Mouse (Mus musculus): Measurements from ENCODE around the gene Cacna1c. TPM values are rescaled to one million over a fixed set of nuclear protein-coding genes. Genes with fewer than 3 reads are reported as not detected.
A peak's percentile ranks its signal among the peaks of the same experiment; 100 is the strongest.

The Cacna1c gene
- polyA plus RNA-seq, 1 experiment from 2014 or later: 2.8 TPM

- H3K4me3 ChIP-seq: no peak overlapping the region
- H3K27me3 ChIP-seq (ENCODE audit: insufficient read depth, poor library complexity, severe bottlenecking): no peaks in the 10 kb centered on the region
- no peaks in the 10 kb centered on the region for H3K9me3 ChIP-seq
- H3K4me1 ChIP-seq (replicated peaks): peaks cover 30% of the 10 kb centered on the region
- 77% methylated on average over 6 of the region's 6 CpGs for WGBS
- no peak for DNase-seq (ENCODE audit: low spot score)
- H3K36me3 ChIP-seq: no peaks in the 10 kb centered on the region
- H3K27ac ChIP-seq: no peak overlapping the region
Observed at GRCm38 (mm10) chr6:118722336-118722735, 473.9 kb downstream of the Cacna1c start.

GRCm38 (mm10) chr6:118719486-118719885 is 476.7 kb downstream of the Cacna1c start:
- 0 out of 2 replicates have a peak overlapping the region, but pooled peaks have one; percentile 8 for H3K27ac ChIP-seq

GRCm38 (mm10) chr6:118713286-118713685 is 482.9 kb downstream of the Cacna1c start:
- DNase-seq (ENCODE audit: low spot score): no peak
- Histone ChIP-seq H3K9me3 (no peaks in the 10 kb centered on the region), H3K4me3 (no peak overlapping the region), H3K4me1 (replicated peaks) (0 out of 2 replicates have a peak, but pooled peaks cover 11% of the 10 kb centered on the region), H3K27me3 (ENCODE audit: insufficient read depth, poor library complexity, severe bottlenecking) (no peaks in the 10 kb centered on the region), H3K36me3 (no peaks in the 10 kb centered on the region), H3K27ac (no peak overlapping the region)
- WGBS: 90% methylated on average over 5 of the region's 5 CpGs

More at GRCm38 (mm10) chr6:118719486-118719885, 476.7 kb downstream of the Cacna1c start:
- Histone ChIP-seq H3K36me3 (no peaks in the 10 kb centered on the region), H3K9me3 (no peaks in the 10 kb centered on the region), H3K4me1 (replicated peaks) (peaks cover 24% of the 10 kb centered on the region), H3K27me3 (ENCODE audit: insufficient read depth, poor library complexity, severe bottlenecking) (no peaks in the 10 kb centered on the region), H3K4me3 (no peak overlapping the region)
- DNase-seq (ENCODE audit: low spot score): no peak
- 89% methylated on average over 1 of the region's 1 CpGs for WGBS

GRCm38 (mm10) chr6:118711677-118712322 is 484.4 kb downstream of the Cacna1c start:
- Histone ChIP-seq H3K4me3 (no peak overlapping the region), H3K27ac (no peak overlapping the region), H3K27me3 (ENCODE audit: insufficient read depth, poor library complexity, severe bottlenecking) (no peaks in the 10 kb centered on the region), H3K36me3 (no peaks in the 10 kb centered on the region), H3K4me1 (replicated peaks) (0 out of 2 replicates have a peak, but pooled peaks cover 9% of the 10 kb centered on the region), H3K9me3 (no peaks in the 10 kb centered on the region)
- WGBS: 89% methylated on average over 14 of the region's 14 CpGs
- DNase-seq (ENCODE audit: low spot score): no peak

GRCm38 (mm10) chr6:118707066-118707465 is 489.2 kb downstream of the Cacna1c start:
- 0 out of 2 replicates have a peak, but pooled peaks cover 3% of the 10 kb centered on the region for H3K4me1 ChIP-seq (replicated peaks)
- WGBS: 87% methylated on average over 4 of the region's 4 CpGs
- H3K9me3 ChIP-seq: no peaks in the 10 kb centered on the region
- no peaks in the 10 kb centered on the region for H3K27me3 ChIP-seq (ENCODE audit: insufficient read depth, poor library complexity, severe bottlenecking)
- H3K36me3 ChIP-seq: no peaks in the 10 kb centered on the region
- H3K27ac ChIP-seq: no peak overlapping the region
- DNase-seq (ENCODE audit: low spot score): no peak
- H3K4me3 ChIP-seq: no peak overlapping the region

- Histone ChIP-seq H3K4me3 (no peak overlapping the region), H3K4me1 (replicated peaks) (0 out of 2 replicates have a peak, but pooled peaks cover 3% of the 10 kb centered on the region), H3K36me3 (no peaks in the 10 kb centered on the region), H3K27ac (no peak overlapping the region), H3K27me3 (ENCODE audit: insufficient read depth, poor library complexity, severe bottlenecking) (no peaks in the 10 kb centered on the region), H3K9me3 (no peaks in the 10 kb centered on the region)
- WGBS: 94% methylated on average over 7 of the region's 7 CpGs
- no peak for DNase-seq (ENCODE audit: low spot score)
Observed at GRCm38 (mm10) chr6:118705840-118706239, 490.4 kb downstream of the Cacna1c start.

- H3K27me3 ChIP-seq (ENCODE audit: insufficient read depth, poor library complexity, severe bottlenecking): no peaks in the 10 kb centered on the region
- 82% methylated on average over 4 of the region's 4 CpGs for whole genome bisulfite sequencing
- H3K36me3 ChIP-seq: no peaks in the 10 kb centered on the region
- no peak for DNase-seq (ENCODE audit: low spot score)
- no peaks in the 10 kb centered on the region for H3K4me1 ChIP-seq (replicated peaks)
- no peak overlapping the region for H3K27ac ChIP-seq
- H3K9me3 ChIP-seq: no peaks in the 10 kb centered on the region
- no peak overlapping the region for H3K4me3 ChIP-seq
Observed at GRCm38 (mm10) chr6:118694626-118695025, 501.6 kb downstream of the Cacna1c start.

GRCm38 (mm10) chr6:118689447-118689846 is 506.8 kb downstream of the Cacna1c start:
- Histone ChIP-seq H3K4me1 (replicated peaks) (no peaks in the 10 kb centered on the region), H3K36me3 (no peaks in the 10 kb centered on the region)
- WGBS: 88% methylated on average over 3 of the region's 3 CpGs

GRCm38 (mm10) chr6:118688856-118689255 is 507.4 kb downstream of the Cacna1c start:
- H3K27ac ChIP-seq: no peak overlapping the region
- no peak overlapping the region for H3K4me3 ChIP-seq
- H3K4me1 ChIP-seq (replicated peaks): no peaks in the 10 kb centered on the region
- no peaks in the 10 kb centered on the region for H3K27me3 ChIP-seq (ENCODE audit: insufficient read depth, poor library complexity, severe bottlenecking)
- H3K36me3 ChIP-seq: no peaks in the 10 kb centered on the region
- DNase-seq (ENCODE audit: low spot score): no peak
- H3K9me3 ChIP-seq: no peaks in the 10 kb centered on the region
- WGBS: 89% methylated on average over 5 of the region's 5 CpGs

More at GRCm38 (mm10) chr6:118689447-118689846, 506.8 kb downstream of the Cacna1c start:
- no peak for DNase-seq (ENCODE audit: low spot score)
- Histone ChIP-seq H3K27ac (no peak overlapping the region), H3K27me3 (ENCODE audit: insufficient read depth, poor library complexity, severe bottlenecking) (no peaks in the 10 kb centered on the region), H3K4me3 (no peak overlapping the region), H3K9me3 (no peaks in the 10 kb centered on the region)

GRCm38 (mm10) chr6:118680814-118681213 is 515.4 kb downstream of the Cacna1c start:
- Histone ChIP-seq H3K27me3 (ENCODE audit: insufficient read depth, poor library complexity, severe bottlenecking) (no peaks in the 10 kb centered on the region), H3K4me1 (replicated peaks) (peaks cover 11% of the 10 kb centered on the region), H3K9me3 (no peaks in the 10 kb centered on the region), H3K27ac (peak overlapping the region; percentile 62; the same call in 1 of the 2 replicates), H3K36me3 (no peaks in the 10 kb centered on the region), H3K4me3 (no peak overlapping the region)
- DNase-seq (ENCODE audit: low spot score): peak; percentile 58
- 41% methylated on average over 6 of the region's 6 CpGs for WGBS

- DNase-seq (ENCODE audit: low spot score): no peak
- Histone ChIP-seq H3K9me3 (no peaks in the 10 kb centered on the region), H3K27ac (no peak overlapping the region), H3K4me3 (no peak overlapping the region), H3K4me1 (replicated peaks) (peaks cover 11% of the 10 kb centered on the region), H3K27me3 (ENCODE audit: insufficient read depth, poor library complexity, severe bottlenecking) (no peaks in the 10 kb centered on the region), H3K36me3 (no peaks in the 10 kb centered on the region)
- 91% methylated on average over 10 of the region's 10 CpGs for WGBS
Observed at GRCm38 (mm10) chr6:118678031-118678430, 518.2 kb downstream of the Cacna1c start.

- Histone ChIP-seq H3K27ac (no peak overlapping the region), H3K27me3 (ENCODE audit: insufficient read depth, poor library complexity, severe bottlenecking) (no peaks in the 10 kb centered on the region), H3K4me3 (no peak overlapping the region), H3K9me3 (no peaks in the 10 kb centered on the region), H3K4me1 (replicated peaks) (peaks cover 11% of the 10 kb centered on the region), H3K36me3 (no peaks in the 10 kb centered on the region)
- WGBS: 90% methylated on average over 6 of the region's 6 CpGs
- DNase-seq (ENCODE audit: low spot score): no peak
Observed at GRCm38 (mm10) chr6:118677306-118677705, 518.9 kb downstream of the Cacna1c start.

GRCm38 (mm10) chr6:118674781-118675180 is 521.4 kb downstream of the Cacna1c start:
- H3K27ac ChIP-seq: no peak overlapping the region
- H3K4me1 ChIP-seq (replicated peaks): no peaks in the 10 kb centered on the region; the same call in 1 of the 2 replicates
- no peak overlapping the region for H3K4me3 ChIP-seq
- no peaks in the 10 kb centered on the region for H3K36me3 ChIP-seq
- WGBS: 87% methylated on average over 4 of the region's 4 CpGs
- no peaks in the 10 kb centered on the region for H3K27me3 ChIP-seq (ENCODE audit: insufficient read depth, poor library complexity, severe bottlenecking)
- DNase-seq (ENCODE audit: low spot score): no peak
- no peaks in the 10 kb centered on the region for H3K9me3 ChIP-seq
